Mouse (Mus musculus): Measurements from ENCODE around the gene Cdc42ep5. TPM values are rescaled to one million over a fixed set of nuclear protein-coding genes. Genes with fewer than 3 reads are reported as not detected.

The Cdc42ep5 gene
- total RNA-seq, 2 experiments from 2014 or later, result 13.6 to 14.0 TPM

GRCm38 (mm10) chr7:4125306-4125705, 39.4 kb downstream of the Cdc42ep5 start:
- DNase-seq, result no peak

GRCm38 (mm10) chr7:4124856-4125255, 39.8 kb downstream of the Cdc42ep5 start:
- no peak for DNase-seq

- peak; percentile 51 for DNase-seq
Measured at GRCm38 (mm10) chr7:4124315-4124759, 40.3 kb downstream of the Cdc42ep5 start.

- DNase-seq, result peak; percentile 77
Measured at GRCm38 (mm10) chr7:4123732-4124131, 40.9 kb downstream of the Cdc42ep5 start.

- no peak for DNase-seq
Measured at GRCm38 (mm10) chr7:4122783-4123182, 41.9 kb downstream of the Cdc42ep5 start.

- DNase-seq, result no peak
Measured at GRCm38 (mm10) chr7:4122076-4122768, 42.4 kb downstream of the Cdc42ep5 start.

GRCm38 (mm10) chr7:4119976-4120921, 44.4 kb downstream of the Cdc42ep5 start:
- no peak for DNase-seq

- no peak for DNase-seq
Measured at GRCm38 (mm10) chr7:4119344-4119902, 45.2 kb downstream of the Cdc42ep5 start, which contains the start of gene Ttyh1. Ttyh1 (plus strand) TSS chr7:4119408.

- DNase-seq, result no peak
Measured at GRCm38 (mm10) chr7:4117050-4117814, 47.4 kb downstream of the Cdc42ep5 start.

- DNase-seq, result no peak
Measured at GRCm38 (mm10) chr7:4111766-4112165, 52.9 kb downstream of the Cdc42ep5 start.

- DNase-seq, result peak; percentile 31
Measured at GRCm38 (mm10) chr7:4103411-4103810, 61.2 kb downstream of the Cdc42ep5 start.

Other genes with a start within 250 kb of the Cdc42ep5 start
- under 1 TPM; 0.12 to 0.14 TPM for gene Lilra6, start 249.4 kb downstream of the Cdc42ep5 start, total RNA-seq (2021)
- under 1 TPM; 0.54 to 0.55 TPM for gene Lair1, start 101.7 kb downstream of the Cdc42ep5 start, total RNA-seq (2021)
- gene Ttyh1, start 45.5 kb downstream of the Cdc42ep5 start, total RNA-seq (2021), result 1 to 10 TPM; 1.1 to 2.1 TPM
- gene Leng8, start 27.8 kb downstream of the Cdc42ep5 start, total RNA-seq (2021), result 10 to 100 TPM; 63.7 to 77.8 TPM
- 1 to 10 TPM; 2.1 to 3.0 TPM for gene Leng9, start 14.5 kb downstream of the Cdc42ep5 start, total RNA-seq (2021)
- under 1 TPM; 0.21 to 0.32 TPM for gene Lilra5, start 72.9 kb upstream of the Cdc42ep5 start, total RNA-seq (2021)
- gene Ncr1, start 172.9 kb upstream of the Cdc42ep5 start, total RNA-seq (2021), result not detected
- gene Gp6, start 232.9 kb upstream of the Cdc42ep5 start, total RNA-seq (2021), result under 1 TPM; 0.07 TPM

Data from heart, postnatal 4 days (tissue).